Mouse (Mus musculus) cerebellum, postnatal 36 days (tissue): ENCODE measurements around the gene March9.
A peak's percentile ranks its signal among the peaks of the same experiment; 100 is the strongest.

Source experiments
- DNase-seq, 2 experiments: peaks; one replicate each; pipeline ENCODE4 v3.0.0; 2021 to 2022; ENCODE audit warnings: mixed read lengths in 2 of 2

Gene March9

GRCm38 (mm10) chr10:127059968-127060916 lies at the start of gene March9:
March9 (minus strand) TSS chr10:127060184.
- DNase-seq, result peak; percentile 75 to 90

DNA sequence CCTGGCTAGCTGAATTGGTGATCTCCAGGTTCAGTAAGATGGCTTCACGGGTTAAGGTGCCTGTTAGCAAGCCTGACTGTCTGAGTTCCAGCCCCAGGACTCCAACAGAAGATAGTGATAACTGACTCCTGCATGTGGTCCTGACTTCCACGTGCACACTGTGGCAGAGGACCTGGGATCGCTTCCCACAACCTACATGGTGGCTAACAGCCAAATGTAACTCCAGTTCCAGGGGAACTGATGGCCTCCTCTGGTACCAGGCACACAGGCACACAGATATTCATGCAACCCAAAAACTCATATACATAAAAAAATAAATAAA lies 48.2 kb upstream of the March9 start:
- no peak for DNase-seq

- DNase-seq, result no peak
Measured at GRCm38 (mm10) chr10:127107563-127108261, 47.7 kb upstream of the March9 start.

DNA sequence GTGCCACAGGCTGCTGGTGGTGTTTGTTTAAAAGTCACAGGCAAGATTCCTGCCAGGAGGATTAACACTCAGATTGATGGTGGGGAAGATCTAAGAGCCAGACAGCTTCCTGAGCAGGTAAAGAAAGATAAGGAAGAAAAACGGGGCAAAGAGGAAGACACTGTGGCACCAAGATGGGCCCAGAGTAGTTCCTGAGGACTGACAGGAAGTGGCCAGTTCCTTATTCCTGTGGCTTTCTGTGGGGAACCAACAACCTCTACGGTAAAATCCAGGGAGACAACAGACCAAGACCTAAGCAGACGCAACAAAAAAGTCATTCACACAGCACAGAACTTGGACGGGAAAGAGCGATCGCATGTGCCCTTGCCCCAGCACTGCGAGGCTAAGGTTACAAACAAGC lies 43.6 kb upstream of the March9 start:
- no peak for DNase-seq

- DNase-seq, result no peak
Measured at GRCm38 (mm10) chr10:127101151-127101550, 41.2 kb upstream of the March9 start.

GRCm38 (mm10) chr10:127100414-127100813 lies 40.4 kb upstream of the March9 start:
- DNase-seq, result no peak

DNA sequence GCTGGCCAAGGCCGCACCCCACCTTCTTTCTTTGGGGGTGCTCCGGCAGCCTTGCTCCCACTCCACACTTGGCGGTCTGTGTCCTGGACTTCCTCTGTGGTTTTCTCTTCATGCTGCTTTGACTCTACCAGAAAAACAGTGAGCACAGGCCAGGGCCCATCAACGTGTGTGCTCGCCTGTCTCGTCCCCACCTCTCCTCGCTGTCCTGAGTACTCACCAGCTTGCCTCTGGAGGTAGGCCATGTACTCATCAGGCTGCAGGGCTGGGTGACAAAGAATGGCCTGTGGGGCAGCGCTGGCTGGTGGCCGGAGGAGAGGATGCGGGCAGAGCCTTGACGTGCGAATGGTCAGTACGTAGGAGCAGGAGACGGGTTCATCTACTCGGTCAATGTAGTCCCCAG lies 39.9 kb upstream of the March9 start:
- no peak for DNase-seq

- DNase-seq, result no peak
Measured at GRCm38 (mm10) chr10:127099191-127099590, 39.2 kb upstream of the March9 start.

- no peak for DNase-seq
Measured at GRCm38 (mm10) chr10:127098514-127098913, 38.5 kb upstream of the March9 start.

- peak; percentile 25 to 40 for DNase-seq
Measured at GRCm38 (mm10) chr10:127094382-127094802, 34.4 kb upstream of the March9 start.

DNA sequence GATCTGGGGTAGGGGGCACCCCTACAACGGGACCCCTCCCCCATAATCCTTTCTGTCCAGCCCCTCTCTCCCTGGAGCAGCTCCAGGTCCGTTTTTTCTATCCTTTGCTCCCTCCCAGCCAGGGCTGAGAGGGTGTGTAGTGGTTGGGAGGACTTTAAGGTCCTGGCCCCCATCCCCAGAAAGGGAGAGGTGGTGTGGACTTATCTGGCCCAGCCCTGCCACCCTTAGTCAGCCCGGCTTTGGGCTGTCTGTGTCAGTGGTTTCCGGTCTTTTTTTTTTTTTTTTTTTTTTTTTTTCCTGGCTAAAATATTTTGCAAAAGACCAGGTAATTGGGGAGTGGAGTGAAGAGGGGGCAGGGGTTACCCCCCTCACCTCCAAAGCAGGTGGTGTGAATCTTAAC lies 32.8 kb upstream of the March9 start:
- no peak for DNase-seq

GRCm38 (mm10) chr10:127091507-127092396 lies 31.8 kb upstream of the March9 start:
- peak in 1 of 2 experiments; percentile 37 for DNase-seq

DNA sequence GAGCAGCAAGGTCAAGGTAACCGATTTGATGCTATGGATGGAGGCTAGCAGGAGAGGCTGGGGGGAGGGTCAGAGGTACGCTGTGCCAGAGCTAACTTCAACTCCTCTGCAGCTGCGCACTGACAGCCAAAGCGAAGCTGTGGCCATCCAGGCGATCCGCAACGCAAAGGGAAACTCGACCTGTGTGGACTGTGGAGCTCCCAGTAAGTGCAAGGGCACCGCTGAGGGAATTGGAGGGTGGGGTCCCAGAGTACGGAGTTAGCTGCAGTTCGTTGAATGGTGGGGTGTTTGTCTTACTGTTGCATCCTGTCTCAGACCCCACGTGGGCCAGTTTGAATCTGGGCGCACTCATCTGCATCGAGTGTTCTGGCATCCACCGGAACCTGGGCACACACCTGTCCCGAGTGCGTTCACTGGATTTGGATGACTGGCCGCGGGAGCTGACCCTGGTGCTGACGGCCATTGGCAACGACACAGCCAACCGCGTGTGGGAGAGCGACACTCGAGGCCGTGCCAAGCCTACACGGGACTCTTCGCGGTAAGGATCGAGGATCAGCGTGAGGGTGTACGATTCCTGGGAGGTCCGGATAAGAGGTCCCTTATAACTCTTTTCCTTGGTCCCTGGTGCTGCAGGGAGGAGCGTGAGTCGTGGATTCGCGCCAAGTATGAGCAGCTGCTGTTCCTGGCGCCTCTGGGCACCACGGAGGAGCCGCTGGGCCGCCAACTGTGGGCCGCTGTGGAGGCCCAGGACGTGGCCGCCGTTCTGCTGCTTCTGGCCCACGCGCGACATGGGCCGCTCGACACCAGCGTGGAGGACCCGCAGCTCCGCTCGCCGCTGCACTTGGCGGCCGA lies 30.8 kb upstream of the March9 start:
- no peak for DNase-seq

- DNase-seq, result no peak
Measured at GRCm38 (mm10) chr10:127085633-127086032, 25.6 kb upstream of the March9 start.

GRCm38 (mm10) chr10:127085052-127085451 lies 25.1 kb upstream of the March9 start:
- DNase-seq, result no peak

GRCm38 (mm10) chr10:127083915-127084306 lies 23.9 kb upstream of the March9 start:
- DNase-seq, result peak; percentile 39 to 52

DNA sequence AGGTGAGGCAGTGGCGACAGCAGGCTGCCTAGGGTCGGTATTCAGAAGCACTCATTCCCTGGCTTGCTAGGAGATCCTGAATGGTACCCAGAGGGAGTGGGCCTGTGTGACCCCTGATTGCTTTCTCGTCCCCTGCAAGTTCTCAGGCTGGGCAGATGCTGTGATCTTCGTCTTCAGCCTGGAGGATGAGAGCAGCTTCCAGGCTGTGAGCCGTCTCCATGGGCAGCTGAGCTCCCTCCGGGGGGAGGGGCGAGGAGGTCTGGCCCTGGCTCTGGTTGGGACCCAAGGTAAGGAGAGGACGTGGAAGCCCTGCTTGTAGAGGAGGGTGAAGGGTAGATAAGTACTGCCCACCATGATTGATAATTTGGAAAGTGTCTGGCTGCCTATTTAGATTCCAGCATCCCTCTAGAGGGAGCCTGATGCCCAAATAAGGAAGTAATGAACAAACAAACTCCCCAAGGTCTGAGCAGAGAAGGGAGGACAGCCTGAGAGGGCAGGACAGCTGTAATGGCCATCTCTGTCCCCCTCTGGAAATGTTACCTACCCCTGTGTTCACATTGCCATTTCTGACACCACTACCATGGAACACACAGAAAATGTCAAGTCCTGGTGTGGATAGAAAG lies 23.4 kb upstream of the March9 start:
- DNase-seq, result no peak

DNA sequence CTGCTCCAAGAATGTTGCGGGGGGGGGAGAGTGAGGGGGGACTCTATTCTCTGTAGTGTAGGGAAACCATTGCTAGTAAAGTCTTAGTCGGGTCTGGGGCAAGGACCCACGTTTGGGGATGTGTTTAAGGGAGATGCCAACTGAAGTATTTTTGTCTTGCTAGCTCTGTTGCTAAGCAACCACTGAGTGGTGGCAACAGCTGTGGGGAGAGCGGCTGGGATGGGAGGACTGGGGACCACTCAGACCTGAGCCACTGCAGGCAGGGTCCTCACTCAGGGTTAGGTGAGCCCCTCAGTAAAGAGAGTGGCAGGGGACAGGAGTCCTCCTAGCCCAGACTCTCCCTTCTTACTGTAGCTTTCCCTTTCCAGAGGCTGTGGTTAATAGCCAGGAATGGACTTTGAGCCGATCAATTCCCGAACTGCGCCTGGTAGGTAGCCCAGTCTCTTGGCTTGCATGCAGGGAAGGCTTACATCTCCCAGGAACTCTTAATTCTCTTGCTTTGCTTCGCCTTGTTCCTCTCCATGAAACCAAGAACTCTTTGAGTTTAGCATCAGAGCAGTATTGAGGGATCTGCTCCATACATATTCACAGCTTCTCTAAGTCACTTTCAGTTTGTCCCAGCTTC lies 22.1 kb upstream of the March9 start:
- no peak for DNase-seq

GRCm38 (mm10) chr10:127080901-127081780 lies 21.2 kb upstream of the March9 start:
- DNase-seq, result peak; percentile 64 to 76
